Mouse (Mus musculus) liver, embryonic 14.5 days (tissue): ENCODE data around the gene Sepsecs.

ENCODE experiments used
- CTCF ChIP-seq: IDR thresholded peaks from 2 replicates; pipeline ENCODE4 v1.5.1; 2016; ENCODE audit warnings: antibody characterized with exemption, low read depth, control low read depth
- EP300 ChIP-seq: IDR thresholded peaks from 2 replicates; pipeline ENCODE4 v1.6.1; 2016; ENCODE audit warnings: antibody characterized with exemption, low read depth

DNA sequence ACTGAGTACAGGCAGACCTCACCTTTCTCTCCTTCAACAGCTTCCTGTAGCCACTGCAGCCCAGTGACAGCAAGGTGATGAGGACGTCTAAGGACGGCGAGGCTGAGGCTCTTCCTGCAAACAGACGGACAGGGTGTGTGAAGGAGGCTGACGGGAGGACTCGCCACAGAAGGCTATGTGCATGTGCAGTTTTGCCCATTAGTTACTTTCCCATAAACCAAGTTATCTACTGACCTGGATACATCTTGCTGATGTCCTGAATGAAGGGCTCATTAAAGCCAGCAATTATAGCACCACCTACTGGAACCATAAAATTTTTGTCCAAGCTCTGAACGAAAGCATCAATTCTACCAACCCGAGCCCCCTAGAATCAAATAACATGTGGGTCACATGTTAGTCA is 13.5 kb downstream of the Sepsecs start:
- TF ChIP-seq CTCF (peak; percentile 21; the same call in 1 of the 2 replicates), EP300 (no peak)
